In genomic region chr1:137873628-137874027, GRCm38 (mm10) we compare ENCODE assay signal across 11 mouse cellular contexts.
"Had no signal": no experiment of that assay in that cellular context is flagged by ENCODE, and none has a peak within 500 bp of the region (broad histone marks: within the 10 kb centered on the region; RNA-seq: fewer than 3 reads in every experiment).

No protein-coding gene starts in this region.

- DNase-seq: right cerebral cortex, adult 18-20 months; right cerebral cortex, postnatal 14 days; right cerebral cortex, postnatal 25 days; right cerebral cortex, postnatal 4 days; spleen, adult 18-20 months; thymus, adult 18-20 months; thymus, adult 2 months; thymus, postnatal 14 days; thymus, postnatal 25 days; thymus, postnatal 36 days; thymus, postnatal 4 days had no signal
